Mouse (Mus musculus) intestine, embryonic 15.5 days (tissue): Measurements from ENCODE around the gene Hdac7. TPM values are rescaled to one million over a fixed set of nuclear protein-coding genes. Genes with fewer than 3 reads are reported as not detected.

Source experiments
- ATAC-seq: fragments of 200-750 bp; cut with Nextera tagmentation; 2 replicates; pipeline ENCODE4 v1.8.0; 2017; ENCODE audit warnings: moderate TSS enrichment, moderate library complexity
- H3K27ac ChIP-seq: fragments of 300-500 bp; sonication (generic); 2 replicates; pipeline ENCODE4 v1.5.1; 2015; ENCODE audit warnings: mild to moderate bottlenecking, inconsistent platforms
- H3K27me3 ChIP-seq: fragments of 300-500 bp; sonication (generic); replicated peaks from 2 replicates; pipeline ENCODE4 v1.6.1; 2015; ENCODE audit warnings: inconsistent platforms
- H3K36me3 ChIP-seq: fragments of 300-500 bp; sonication (generic); 2 replicates; pipeline ENCODE4 v1.6.1; 2015; ENCODE audit warnings: inconsistent platforms
- H3K4me1 ChIP-seq: fragments of 300-500 bp; sonication (generic); replicated peaks from 2 replicates; pipeline ENCODE4 v1.6.1; 2015; ENCODE audit warnings: inconsistent platforms
- H3K4me2 ChIP-seq: fragments of 300-500 bp; sonication (generic); replicated peaks from 2 replicates; pipeline ENCODE4 v1.6.1; 2015; ENCODE audit warnings: mild to moderate bottlenecking, inconsistent platforms
- H3K4me3 ChIP-seq: fragments of 300-500 bp; sonication (generic); replicated peaks from 2 replicates; pipeline ENCODE4 v1.5.1; 2015; ENCODE audit warnings: inconsistent platforms
- H3K9ac ChIP-seq: fragments of 300-500 bp; sonication (generic); 2 replicates; pipeline ENCODE4 v1.6.1; 2015; ENCODE audit warnings: inconsistent platforms
- H3K9me3 ChIP-seq: fragments of 300-500 bp; sonication (generic); 2 replicates; pipeline ENCODE4 v1.6.1; 2016; ENCODE audit warnings: inconsistent platforms
- WGBS: fragments of 180-500 bp; shearing (Covaris S2); methylation state at CpG from one replicate; pipeline ENCODE4 v1.1.7; 2015; 5-methylcytosine and 5-hydroxymethylcytosine counted together
- polyA plus RNA-seq: library from polyadenylated mRNA; unstranded; fragments of >200 nt; fragmentation: Nextera tagmentation; extraction: Ambion mirVana; gene quantifications from 2 replicates; pipeline ENCODE4 v1.2.1, GENCODE M21; 2015

The Hdac7 gene
- polyA plus RNA-seq, 1 experiment from 2014 or later = 18.0 TPM

GRCm38 (mm10) chr15:97802575-97802974, 41.7 kb downstream of the Hdac7 start:
- ATAC-seq = no peak
- 39% methylated on average over 13 of the region's 13 CpGs for WGBS

GRCm38 (mm10) chr15:97801811-97802210, 42.5 kb downstream of the Hdac7 start:
- 83% methylated on average over 7 of the region's 7 CpGs for WGBS
- H3K4me1 ChIP-seq = no peaks in the 10 kb centered on the region
- no peak overlapping the region for H3K4me3 ChIP-seq
- peaks cover 15% of the 10 kb centered on the region for H3K36me3 ChIP-seq
- no peak for ATAC-seq
- H3K27ac ChIP-seq = no peak overlapping the region
- no peak overlapping the region for H3K4me2 ChIP-seq
- no peaks in the 10 kb centered on the region for H3K27me3 ChIP-seq
- no peaks in the 10 kb centered on the region for H3K9me3 ChIP-seq
- H3K9ac ChIP-seq = no peak overlapping the region

More at GRCm38 (mm10) chr15:97802575-97802974, 41.7 kb downstream of the Hdac7 start:
- Histone ChIP-seq H3K27me3 (no peaks in the 10 kb centered on the region), H3K9ac (no peak overlapping the region), H3K36me3 (0 out of 2 replicates have a peak, but pooled peaks cover 15% of the 10 kb centered on the region), H3K9me3 (no peaks in the 10 kb centered on the region), H3K27ac (no peak overlapping the region), H3K4me3 (no peak overlapping the region), H3K4me2 (no peak overlapping the region), H3K4me1 (no peaks in the 10 kb centered on the region)

DNA sequence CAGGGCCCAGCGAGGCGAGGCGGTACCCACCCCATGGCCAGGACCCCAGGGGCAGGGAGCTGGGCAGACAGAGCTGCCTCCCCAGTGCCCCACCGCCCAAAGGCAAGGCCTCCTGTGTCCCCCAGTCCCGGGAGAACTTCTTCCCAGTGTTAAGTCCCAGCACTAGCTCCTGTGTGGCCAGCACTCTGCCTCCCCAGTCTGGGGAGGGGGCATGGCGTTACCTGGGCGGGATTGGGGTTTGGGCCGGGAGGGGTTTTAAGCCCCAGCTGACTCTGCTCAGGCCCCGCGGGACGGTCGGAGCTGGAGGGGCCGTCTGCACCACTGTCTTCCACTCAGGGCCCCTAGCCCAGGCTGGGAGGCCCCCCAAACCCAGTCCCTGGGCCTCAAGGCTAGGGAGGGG, 43.4 kb downstream of the Hdac7 start:
- no peaks in the 10 kb centered on the region for H3K4me1 ChIP-seq
- WGBS = 92% methylated on average over 13 of the region's 13 CpGs
- peaks cover 19% of the 10 kb centered on the region for H3K36me3 ChIP-seq

DNA sequence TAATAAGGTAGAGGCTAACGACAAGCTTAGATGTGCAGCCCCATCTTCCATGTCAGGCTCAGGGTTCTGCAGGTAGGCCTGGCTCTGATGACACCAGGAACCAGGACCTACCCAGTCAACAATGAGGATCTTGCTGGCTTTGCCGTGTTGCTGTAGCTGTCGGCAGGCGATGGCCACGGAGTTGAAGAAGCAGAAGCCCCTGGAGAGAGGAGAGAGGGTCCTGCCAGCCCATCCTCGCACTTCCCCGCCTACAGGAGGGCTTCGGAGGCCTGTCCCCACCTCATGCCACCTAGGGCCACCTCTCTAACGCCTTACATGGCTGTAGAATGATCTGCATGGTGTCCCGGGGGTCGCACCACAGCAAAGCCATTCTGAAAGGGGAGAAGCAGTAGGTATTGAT, 44.9 kb downstream of the Hdac7 start:
- Histone ChIP-seq H3K4me3 (no peak overlapping the region), H3K27me3 (no peaks in the 10 kb centered on the region), H3K9me3 (no peaks in the 10 kb centered on the region), H3K27ac (no peak overlapping the region), H3K9ac (no peak overlapping the region), H3K36me3 (peaks cover 18% of the 10 kb centered on the region), H3K4me2 (no peak overlapping the region), H3K4me1 (no peaks in the 10 kb centered on the region)
- no peak for ATAC-seq
- 89% methylated on average over 11 of the region's 11 CpGs for WGBS

More for the DNA sequence above, 43.4 kb downstream of the Hdac7 start:
- Histone ChIP-seq H3K27me3 (no peaks in the 10 kb centered on the region), H3K9ac (no peak overlapping the region), H3K4me3 (no peak overlapping the region), H3K4me2 (no peak overlapping the region), H3K27ac (no peak overlapping the region), H3K9me3 (no peaks in the 10 kb centered on the region)
- no peak for ATAC-seq

- Histone ChIP-seq H3K4me3 (no peak overlapping the region), H3K27me3 (no peaks in the 10 kb centered on the region), H3K4me2 (no peak overlapping the region), H3K9me3 (no peaks in the 10 kb centered on the region), H3K36me3 (peaks cover 28% of the 10 kb centered on the region), H3K9ac (no peak overlapping the region), H3K27ac (no peak overlapping the region), H3K4me1 (no peaks in the 10 kb centered on the region)
- 67% methylated on average over 17 of the region's 17 CpGs for WGBS
- no peak for ATAC-seq
Observed at GRCm38 (mm10) chr15:97798134-97798533, 46.2 kb downstream of the Hdac7 start.

DNA sequence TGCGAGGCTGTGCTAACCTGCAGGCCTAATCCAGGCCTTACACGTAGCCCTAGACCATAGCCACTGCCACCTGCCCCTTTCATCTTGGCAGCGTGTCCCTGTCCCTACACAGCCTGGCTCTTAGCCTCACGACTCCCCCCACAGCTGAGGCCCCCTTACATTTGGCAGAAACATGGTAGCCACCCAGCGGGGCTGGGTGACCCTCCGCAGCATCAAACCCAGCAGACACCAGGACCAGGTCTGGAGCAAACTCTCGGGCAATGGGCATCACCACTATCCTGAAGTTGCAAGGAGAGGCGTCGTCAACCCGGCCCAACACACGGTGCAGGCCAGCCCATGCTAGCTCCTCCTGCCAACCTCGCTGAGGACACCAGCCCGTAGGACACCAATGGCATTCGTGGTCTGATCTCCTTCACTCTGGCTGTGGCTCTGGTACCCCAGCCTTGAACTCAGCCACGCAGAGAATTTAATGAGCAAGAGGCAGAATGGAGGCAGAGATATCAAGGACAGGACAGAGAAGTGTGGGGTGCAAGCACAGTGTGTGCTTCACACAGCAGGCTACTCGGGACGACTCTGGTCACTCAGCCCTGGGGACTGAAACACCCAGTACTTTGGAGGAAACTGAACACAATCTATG, 47.5 kb downstream of the Hdac7 start:
- Histone ChIP-seq H3K4me1 (no peaks in the 10 kb centered on the region), H3K27ac (no peak overlapping the region), H3K9me3 (no peaks in the 10 kb centered on the region), H3K4me2 (no peak overlapping the region), H3K4me3 (no peak overlapping the region), H3K27me3 (no peaks in the 10 kb centered on the region), H3K9ac (no peak overlapping the region), H3K36me3 (peaks cover 39% of the 10 kb centered on the region)
- ATAC-seq = no peak
- 94% methylated on average over 17 of the region's 17 CpGs for WGBS

DNA sequence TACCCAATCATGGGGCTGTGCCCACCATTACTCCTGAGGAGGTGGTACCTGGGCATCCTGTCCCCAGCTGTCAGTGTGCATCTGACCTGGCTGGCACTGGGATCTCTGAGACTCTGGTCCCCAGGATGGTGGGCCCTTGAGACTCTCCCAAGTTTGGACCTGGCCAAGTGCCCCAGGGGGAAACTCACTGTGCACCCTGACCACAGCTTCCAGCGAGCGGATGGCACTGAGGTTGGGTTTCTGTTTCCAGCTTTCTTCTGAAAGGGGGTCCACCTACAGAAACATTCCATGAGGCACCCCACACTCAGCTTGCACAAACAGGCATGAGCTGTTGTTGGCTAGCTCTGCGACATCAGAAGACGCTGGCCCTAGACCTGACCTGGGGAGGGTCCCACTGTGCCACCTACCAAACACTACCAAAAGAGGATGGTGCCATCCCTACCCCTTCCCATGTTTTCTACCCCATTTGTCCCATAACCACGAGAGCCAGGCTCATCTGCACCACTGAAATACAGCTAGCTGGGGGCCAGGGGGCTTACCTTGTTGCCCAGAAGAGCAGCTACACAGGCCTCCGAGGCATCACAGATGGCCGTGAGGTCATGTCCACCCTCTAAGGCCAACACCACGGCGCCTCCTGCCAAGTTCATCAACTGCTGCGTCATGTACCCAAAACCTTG, 48.6 kb downstream of the Hdac7 start:
- 98% methylated on average over 10 of the region's 10 CpGs for WGBS
- H3K27me3 ChIP-seq = no peaks in the 10 kb centered on the region
- H3K9ac ChIP-seq = no peak overlapping the region
- no peaks in the 10 kb centered on the region for H3K9me3 ChIP-seq
- H3K4me3 ChIP-seq = no peak overlapping the region
- H3K4me1 ChIP-seq = no peaks in the 10 kb centered on the region
- peaks cover 41% of the 10 kb centered on the region for H3K36me3 ChIP-seq
- H3K27ac ChIP-seq = no peak overlapping the region
- ATAC-seq = no peak
- H3K4me2 ChIP-seq = no peak overlapping the region

DNA sequence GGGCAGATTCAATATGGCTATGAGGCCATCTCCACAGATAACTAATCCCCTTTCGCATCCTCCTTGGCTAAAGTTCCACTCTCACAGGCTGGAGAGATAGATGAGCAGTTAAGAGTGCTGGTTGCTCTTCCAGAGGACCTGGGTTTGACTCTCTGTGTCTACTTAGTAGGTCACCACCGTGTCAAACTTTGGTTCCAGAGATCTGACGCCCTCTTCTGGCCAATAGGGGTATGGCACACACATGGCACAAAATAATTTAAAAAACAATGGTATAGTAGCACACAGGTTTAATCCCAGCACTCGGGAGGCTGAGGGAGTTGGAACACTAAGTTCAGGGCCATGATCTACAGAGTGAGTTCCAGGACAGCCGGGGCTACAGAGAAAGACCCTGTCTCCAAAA, 50.0 kb downstream of the Hdac7 start:
- ATAC-seq = no peak
- H3K36me3 ChIP-seq = peaks cover 41% of the 10 kb centered on the region
- no peak overlapping the region for H3K9ac ChIP-seq
- H3K27me3 ChIP-seq = no peaks in the 10 kb centered on the region
- H3K4me3 ChIP-seq = no peak overlapping the region
- no peaks in the 10 kb centered on the region for H3K9me3 ChIP-seq
- no peak overlapping the region for H3K4me2 ChIP-seq
- 75% methylated on average over 5 of the region's 5 CpGs for WGBS
- no peaks in the 10 kb centered on the region for H3K4me1 ChIP-seq
- H3K27ac ChIP-seq = no peak overlapping the region

DNA sequence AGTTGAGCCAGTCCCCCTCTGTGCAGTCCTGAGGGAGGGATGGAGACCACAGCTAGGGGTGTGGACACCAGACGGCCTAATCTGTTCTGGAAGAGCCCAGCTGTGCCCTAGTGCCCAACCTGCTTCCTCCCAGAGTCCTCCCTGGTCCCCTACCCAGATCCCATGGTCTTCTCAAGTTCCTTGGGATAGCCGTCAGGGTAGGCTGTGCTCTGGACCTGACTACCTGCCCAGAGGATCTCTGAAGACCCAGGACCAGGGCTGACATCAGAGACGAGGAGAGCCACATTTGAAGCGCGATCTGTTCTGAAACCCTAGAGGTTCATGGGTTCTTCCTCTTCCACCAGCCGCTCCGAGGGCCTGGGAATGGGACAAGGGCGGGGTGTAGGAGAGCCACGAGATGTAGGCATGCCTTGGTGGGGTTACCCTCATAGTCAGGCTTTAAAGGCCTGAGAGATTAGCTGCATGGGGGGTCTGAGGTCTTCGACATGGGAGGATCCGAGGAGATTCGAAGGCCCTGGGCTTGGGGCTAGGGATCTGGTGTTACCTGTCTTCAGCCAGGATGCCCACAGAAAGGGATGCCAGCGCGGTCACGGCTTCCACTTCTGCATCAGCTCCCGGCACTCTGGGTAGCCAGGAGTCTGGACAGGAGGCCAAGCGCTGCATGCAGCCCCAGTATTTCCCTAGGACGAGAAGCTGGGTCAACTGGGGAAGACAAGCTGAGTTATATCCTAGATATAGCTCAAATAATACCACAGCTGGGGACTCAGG, 50.7 kb downstream of the Hdac7 start:
- peaks cover 41% of the 10 kb centered on the region for H3K36me3 ChIP-seq

GRCm38 (mm10) chr15:97791126-97791700, 53.1 kb downstream of the Hdac7 start:
- Histone ChIP-seq H3K27me3 (no peaks in the 10 kb centered on the region), H3K27ac (no peak overlapping the region), H3K4me2 (no peak overlapping the region), H3K9me3 (no peaks in the 10 kb centered on the region), H3K36me3 (peaks cover 29% of the 10 kb centered on the region; the same call in 1 of the 2 replicates), H3K4me1 (peaks cover 5% of the 10 kb centered on the region; the same call in 1 of the 2 replicates), H3K9ac (no peak overlapping the region), H3K4me3 (no peak overlapping the region)
- 89% methylated on average over 11 of the region's 11 CpGs for WGBS
- ATAC-seq = no peak

More for the DNA sequence above, 50.7 kb downstream of the Hdac7 start:
- 90% methylated on average over 18 of the region's 18 CpGs for WGBS
- Histone ChIP-seq H3K27ac (no peak overlapping the region), H3K4me2 (no peak overlapping the region), H3K27me3 (no peaks in the 10 kb centered on the region), H3K4me1 (peaks cover 5% of the 10 kb centered on the region; the same call in 1 of the 2 replicates), H3K9ac (no peak overlapping the region), H3K9me3 (no peaks in the 10 kb centered on the region), H3K4me3 (no peak overlapping the region)
- ATAC-seq = no peak

- no peak overlapping the region for H3K4me3 ChIP-seq
- peaks cover 27% of the 10 kb centered on the region; the same call in 1 of the 2 replicates for H3K36me3 ChIP-seq
- ATAC-seq = no peak
- peaks cover 9% of the 10 kb centered on the region for H3K4me1 ChIP-seq
- H3K4me2 ChIP-seq = no peak overlapping the region
- no peak overlapping the region for H3K9ac ChIP-seq
- 60% methylated on average over 20 of the region's 20 CpGs for WGBS
- no peak overlapping the region for H3K27ac ChIP-seq
- no peaks in the 10 kb centered on the region for H3K9me3 ChIP-seq
- no peaks in the 10 kb centered on the region for H3K27me3 ChIP-seq
Observed at GRCm38 (mm10) chr15:97789761-97790505, 54.4 kb downstream of the Hdac7 start.
